In genomic region chr11:80490831-80491230, GRCm38 (mm10) we compare ENCODE assay signal across 16 mouse cellular contexts. TPM values are rescaled to one million over a fixed set of nuclear protein-coding genes. Genes with fewer than 3 reads are reported as not detected.
DNase-seq lines count a peak whose midpoint lies in the region; ATAC-seq and TF ChIP-seq lines count a peak whose summit lies in the region.
"Had no signal": no experiment of that assay in that cellular context is flagged by ENCODE, and none has a peak within 500 bp of the region (broad histone marks: within the 10 kb centered on the region; RNA-seq: fewer than 3 reads in every experiment).

No protein-coding gene starts in this region.

- no peak for TF ChIP-seq CTCF in intestine, postnatal 0 days (IDR thresholded peaks at IDR 0.05; ENCODE audit: low read depth)
- TF ChIP-seq CTCF in lung, postnatal 0 days (IDR thresholded peaks at IDR 0.05) = no peak

- H3K9me3 ChIP-seq in intestine, embryonic 14.5 days (ENCODE audit: control insufficient read depth, low read length) = no peaks in the 10 kb centered on the region
- H3K9me3 ChIP-seq in intestine, postnatal 0 days (ENCODE audit: control insufficient read depth) = no peaks in the 10 kb centered on the region
- H3K9me3 ChIP-seq in lung, postnatal 0 days (ENCODE audit: low read length) = no peaks in the 10 kb centered on the region
- no peaks in the 10 kb centered on the region for H3K9me3 ChIP-seq in intestine, embryonic 15.5 days
- H3K9me3 ChIP-seq: liver, embryonic 13.5 days; neural tube, embryonic 12.5 days had no signal

- H3K9ac ChIP-seq in intestine, embryonic 14.5 days (ENCODE audit: low read length) = no peak overlapping the region
- no peak overlapping the region for H3K9ac ChIP-seq in intestine, postnatal 0 days (ENCODE audit: low read depth, low read length)
- H3K9ac ChIP-seq in lung, postnatal 0 days (replicated peaks; ENCODE audit: low read depth) = no peak overlapping the region
- H3K9ac ChIP-seq in intestine, embryonic 15.5 days = no peak overlapping the region
- H3K9ac ChIP-seq: liver, embryonic 13.5 days; neural tube, embryonic 12.5 days had no signal

- 70% methylated on average over 10 of the region's 10 CpGs for WGBS in intestine, embryonic 14.5 days
- WGBS in intestine, postnatal 0 days = 66% methylated on average over 10 of the region's 10 CpGs
- 59% methylated on average over 10 of the region's 10 CpGs for WGBS in lung, postnatal 0 days
- 71% methylated on average over 10 of the region's 10 CpGs for WGBS in intestine, embryonic 15.5 days

- no peak overlapping the region for H3K4me2 ChIP-seq in intestine, embryonic 14.5 days (ENCODE audit: low read length)
- no peak overlapping the region for H3K4me2 ChIP-seq in intestine, postnatal 0 days (replicated peaks; ENCODE audit: low read depth)
- H3K4me2 ChIP-seq in lung, postnatal 0 days (replicated peaks; ENCODE audit: low read depth, low read length) = no peak overlapping the region
- no peak overlapping the region for H3K4me2 ChIP-seq in intestine, embryonic 15.5 days (replicated peaks)
- H3K4me2 ChIP-seq: liver, embryonic 13.5 days; neural tube, embryonic 12.5 days had no signal

- H3K27me3 ChIP-seq in intestine, embryonic 14.5 days (replicated peaks; ENCODE audit: control insufficient read depth, insufficient read depth, low read length) = no peaks in the 10 kb centered on the region
- no peaks in the 10 kb centered on the region for H3K27me3 ChIP-seq in intestine, postnatal 0 days (replicated peaks; ENCODE audit: control insufficient read depth, insufficient read depth, low read length)
- no peaks in the 10 kb centered on the region for H3K27me3 ChIP-seq in lung, postnatal 0 days (replicated peaks; ENCODE audit: insufficient read depth, low read length)
- no peaks in the 10 kb centered on the region for H3K27me3 ChIP-seq in intestine, embryonic 15.5 days (replicated peaks)
- H3K27me3 ChIP-seq: liver, embryonic 13.5 days; neural tube, embryonic 12.5 days had no signal

- no peak overlapping the region for H3K4me3 ChIP-seq in intestine, embryonic 14.5 days (ENCODE audit: low read depth, low read length)
- no peak overlapping the region for H3K4me3 ChIP-seq in intestine, postnatal 0 days (ENCODE audit: low read depth, low read length)
- no peak overlapping the region for H3K4me3 ChIP-seq in lung, postnatal 0 days (ENCODE audit: low read depth, low read length)
- no peak overlapping the region for H3K4me3 ChIP-seq in intestine, embryonic 15.5 days (replicated peaks)
- H3K4me3 ChIP-seq: liver, embryonic 13.5 days; neural tube, embryonic 12.5 days had no signal

- no peak overlapping the region for H3K27ac ChIP-seq in intestine, embryonic 14.5 days (ENCODE audit: low read depth)
- no peak overlapping the region for H3K27ac ChIP-seq in intestine, postnatal 0 days (ENCODE audit: low read depth, low read length)
- H3K27ac ChIP-seq in lung, postnatal 0 days (ENCODE audit: low read length) = no peak overlapping the region
- no peak overlapping the region for H3K27ac ChIP-seq in intestine, embryonic 15.5 days
- H3K27ac ChIP-seq: hindbrain, postnatal 0 days; liver, embryonic 13.5 days; neural tube, embryonic 12.5 days had no signal

- H3K4me1 ChIP-seq in intestine, embryonic 14.5 days (replicated peaks; ENCODE audit: control insufficient read depth, insufficient read depth, low read length) = 0 out of 2 replicates have a peak, but pooled peaks cover 3% of the 10 kb centered on the region
- H3K4me1 ChIP-seq in intestine, postnatal 0 days (replicated peaks; ENCODE audit: control insufficient read depth, insufficient read depth, low read length) = no peaks in the 10 kb centered on the region
- H3K4me1 ChIP-seq in lung, postnatal 0 days (ENCODE audit: insufficient read depth, low read depth, low read length) = peaks cover 2% of the 10 kb centered on the region; the same call in 1 of the 2 replicates
- peaks cover 6% of the 10 kb centered on the region; the same call in 1 of the 2 replicates for H3K4me1 ChIP-seq in intestine, embryonic 15.5 days (replicated peaks)

- ATAC-seq in intestine, embryonic 14.5 days (replicated peaks; ENCODE audit: low FRiP score, low TSS enrichment, low read depth) = 0 out of 2 replicates have a peak, but pooled peaks have one; percentile 47
- no peak for ATAC-seq in intestine, postnatal 0 days
- ATAC-seq in lung, postnatal 0 days = peak; percentile 64
- peak; percentile 41; the same call in 1 of the 2 replicates for ATAC-seq in intestine, embryonic 15.5 days
- ATAC-seq: CD4-positive, CD25-positive, alpha-beta regulatory T cell, adult 4 months; hindbrain, postnatal 0 days had no signal

- no peak for DNase-seq in intestine, embryonic 14.5 days (ENCODE audit: low spot score)
- DNase-seq in lung, postnatal 0 days (ENCODE audit: low spot score) = no peak
- no peak for DNase-seq in lung, postnatal 14 days
- DNase-seq in Muller cell, postnatal 12 days (ENCODE audit: inconsistent ontology term) = no peak
- DNase-seq in adrenal gland, postnatal 36 days = no peak
- DNase-seq: adrenal gland, postnatal 10 days; cerebellum, adult 9-10 months; kidney, postnatal 14 days; left cerebral cortex, postnatal 4 days; liver, embryonic 13.5 days; right cerebral cortex, postnatal 25 days had no signal

- no peak for TF ChIP-seq EP300 in lung, postnatal 0 days (IDR thresholded peaks at IDR 0.05)

- no peaks in the 10 kb centered on the region for H3K36me3 ChIP-seq in intestine, embryonic 14.5 days (ENCODE audit: control insufficient read depth, insufficient read depth, low read length)
- peaks cover 15% of the 10 kb centered on the region; the same call in 1 of the 2 replicates for H3K36me3 ChIP-seq in intestine, postnatal 0 days (ENCODE audit: control insufficient read depth, insufficient read depth)
- no peaks in the 10 kb centered on the region for H3K36me3 ChIP-seq in lung, postnatal 0 days (ENCODE audit: insufficient read depth, low read length)
- H3K36me3 ChIP-seq in intestine, embryonic 15.5 days = no peaks in the 10 kb centered on the region
- H3K36me3 ChIP-seq: liver, embryonic 13.5 days; neural tube, embryonic 12.5 days had no signal

RNA-seq across cellular contexts. Expression of gene Cdk5r1, which starts 14.0 kb away (rescaled TPM):
- 1.4 TPM in 2 replicates for polyA plus RNA-seq in intestine, embryonic 14.5 days (2014; fragmentation: Nextera tagmentation; extraction: Ambion mirVana)
- 0.61 and 0.64 TPM in 2 replicates for polyA plus RNA-seq in intestine, postnatal 0 days (2015; fragmentation: Nextera tagmentation; extraction: Ambion mirVana)
- 0.39 and 0.48 TPM in 2 replicates for polyA plus RNA-seq in lung, postnatal 0 days (2015; fragmentation: Nextera tagmentation; extraction: Ambion mirVana)
- 1.4 and 1.8 TPM in 2 replicates for polyA plus RNA-seq in intestine, embryonic 15.5 days (2015; fragmentation: Nextera tagmentation; extraction: Ambion mirVana)
- total RNA-seq in adrenal gland, postnatal 36 days (2021) = 1 to 10 TPM; 2.1 to 2.2 TPM
